Mouse (Mus musculus) olfactory bulb, adult 2 months (tissue): Measurements from ENCODE around the gene Prkag2. TPM values are rescaled to one million over a fixed set of nuclear protein-coding genes. Genes with fewer than 3 reads are reported as not detected.
"Not testable (repeated sequence)": the region's sequence is repeated elsewhere in the genome, so short reads cannot be mapped to it uniquely, and the experiment has no call there.

Source experiments
- H3K27ac ChIP-seq: fragments of 200-500 bp; 2 replicates; pipeline ENCODE4 v1.5.1; 2012; ENCODE audit warnings: low read depth, low read length; ENCODE audit not compliant: insufficient read depth
- H3K4me1 ChIP-seq: fragments of 200-500 bp; 2 replicates; pipeline ENCODE4 v1.6.1; 2012; ENCODE audit warnings: low read length; ENCODE audit not compliant: control insufficient read depth, insufficient read depth
- H3K4me3 ChIP-seq: fragments of 200-500 bp; 2 replicates; pipeline ENCODE4 v1.5.1; 2012; ENCODE audit warnings: mild to moderate bottlenecking, low read depth, low read length, moderate library complexity; ENCODE audit not compliant: insufficient read depth
- CTCF ChIP-seq: fragments of 200-500 bp; IDR thresholded peaks from 2 replicates; pipeline ENCODE4 v1.5.1; 2012; ENCODE audit warnings: low read depth, mild to moderate bottlenecking, low read length, moderate library complexity; ENCODE audit not compliant: insufficient read depth
- POLR2A ChIP-seq: fragments of 200-500 bp; IDR thresholded peaks from 2 replicates; pipeline ENCODE4 v1.6.1; 2012; ENCODE audit warnings: mild to moderate bottlenecking, low read depth, low read length, moderate library complexity; ENCODE audit not compliant: insufficient read depth
- WGBS: fragments of 180-500 bp; shearing (Covaris S2); methylation state at CpG from one replicate; pipeline ENCODE4 v1.1.7; 2018; 5-methylcytosine and 5-hydroxymethylcytosine counted together
- polyA plus RNA-seq: library from polyadenylated mRNA; stranded (reverse); fragments of >200 nt; gene quantifications from 2 replicates; pipeline ENCODE4 v1.2.4, GENCODE M21; 2012; ENCODE audit warnings: low replicate concordance; ENCODE audit not compliant: missing spikeins, insufficient read depth, insufficient read length

Prkag2 gene
- polyA plus RNA-seq, 1 experiment, result not detected

- no peak for TF ChIP-seq CTCF
- TF ChIP-seq POLR2A, result no peak
- Histone ChIP-seq H3K27ac (no peak overlapping the region), H3K4me3 (no peak overlapping the region), H3K4me1 (peaks cover 4% of the 10 kb centered on the region; the same call in 1 of the 2 replicates)
- WGBS, result 80% methylated on average over 3 of the region's 3 CpGs
Observed at GRCm38 (mm10) chr5:24828446-24828845, 272.0 kb downstream of the Prkag2 start.

- Histone ChIP-seq H3K27ac (no peak overlapping the region), H3K4me3 (no peak overlapping the region), H3K4me1 (peaks cover 4% of the 10 kb centered on the region; the same call in 1 of the 2 replicates)
- WGBS, result 93% methylated on average over 2 of the region's 2 CpGs
- TF ChIP-seq POLR2A, result no peak
- no peak for TF ChIP-seq CTCF
Observed at GRCm38 (mm10) chr5:24827173-24827572, 273.3 kb downstream of the Prkag2 start.

GRCm38 (mm10) chr5:24826056-24826770 lies 274.2 kb downstream of the Prkag2 start:
- no peak overlapping the region; the same call in 1 of the 2 replicates for H3K27ac ChIP-seq
- TF ChIP-seq CTCF (no peak), POLR2A (no peak)
- 84% methylated on average over 9 of the region's 9 CpGs for WGBS
- H3K4me1 ChIP-seq, result peaks cover 8% of the 10 kb centered on the region
- no peak overlapping the region for H3K4me3 ChIP-seq

GRCm38 (mm10) chr5:24825365-24826055 lies 274.9 kb downstream of the Prkag2 start:
- peaks cover 8% of the 10 kb centered on the region for H3K4me1 ChIP-seq
- TF ChIP-seq CTCF, result no peak
- TF ChIP-seq POLR2A, result no peak
- H3K4me3 ChIP-seq, result no peak overlapping the region
- WGBS, result 69% methylated on average over 4 of the region's 4 CpGs
- no peak overlapping the region for H3K27ac ChIP-seq

- WGBS, result 72% methylated on average over 6 of the region's 6 CpGs
- Histone ChIP-seq H3K27ac (no peak overlapping the region), H3K4me3 (no peak overlapping the region), H3K4me1 (peaks cover 8% of the 10 kb centered on the region)
- TF ChIP-seq CTCF, result no peak
Observed at GRCm38 (mm10) chr5:24823864-24824405, 276.5 kb downstream of the Prkag2 start.

GRCm38 (mm10) chr5:24822781-24823180 lies 277.7 kb downstream of the Prkag2 start:
- Histone ChIP-seq H3K4me3 (no peak overlapping the region), H3K4me1 (peaks cover 8% of the 10 kb centered on the region), H3K27ac (no peak overlapping the region)
- WGBS, result 80% methylated on average over 3 of the region's 3 CpGs
- TF ChIP-seq POLR2A (no peak), CTCF (no peak)

GRCm38 (mm10) chr5:24822231-24822630 lies 278.2 kb downstream of the Prkag2 start:
- WGBS, result 73% methylated on average over 3 of the region's 3 CpGs
- not testable (repeated sequence) for H3K4me1 ChIP-seq, H3K4me3 ChIP-seq, H3K27ac ChIP-seq

- Histone ChIP-seq H3K27ac (no peak overlapping the region), H3K4me3 (no peak overlapping the region), H3K4me1 (peaks cover 11% of the 10 kb centered on the region)
- 79% methylated on average over 3 of the region's 3 CpGs for WGBS
- TF ChIP-seq CTCF (no peak), POLR2A (no peak)
Observed at GRCm38 (mm10) chr5:24821403-24821841, 279.0 kb downstream of the Prkag2 start.

- peaks cover 11% of the 10 kb centered on the region for H3K4me1 ChIP-seq
- WGBS, result 71% methylated on average over 5 of the region's 5 CpGs
- TF ChIP-seq CTCF (no peak), POLR2A (no peak)
- H3K4me3 ChIP-seq, result no peak overlapping the region
- H3K27ac ChIP-seq, result no peak overlapping the region
Observed at GRCm38 (mm10) chr5:24820627-24821026, 279.8 kb downstream of the Prkag2 start.
